Mouse (Mus musculus): Measurements from ENCODE around the gene Bcar3. TPM values are rescaled to one million over a fixed set of nuclear protein-coding genes. Genes with fewer than 3 reads are reported as not detected.

Bcar3 gene
- polyA plus RNA-seq, 1 experiment from 2014 or later = 16.9 TPM

- ATAC-seq (ENCODE audit: low read depth) = no peak
- H3K9me3 ChIP-seq (ENCODE audit: control insufficient read depth, low read length) = no peaks in the 10 kb centered on the region
- no peaks in the 10 kb centered on the region for H3K36me3 ChIP-seq (ENCODE audit: control insufficient read depth, insufficient read depth, low read length)
- 55% methylated on average over 11 of the region's 11 CpGs for WGBS
- H3K27me3 ChIP-seq (ENCODE audit: control insufficient read depth, insufficient read depth, low read depth, low read length) = no peaks in the 10 kb centered on the region
- H3K4me1 ChIP-seq (replicated peaks; ENCODE audit: control insufficient read depth, insufficient read depth, low read length) = peaks cover 37% of the 10 kb centered on the region
- H3K27ac ChIP-seq (ENCODE audit: low read length) = peak overlapping the region; percentile 56
- no peak overlapping the region for H3K4me3 ChIP-seq (ENCODE audit: low read length)
- H3K4me2 ChIP-seq (ENCODE audit: low read depth, low read length) = no peak overlapping the region
- no peak overlapping the region for H3K9ac ChIP-seq (ENCODE audit: low read length)
These were observed 179.6 kb downstream of the Bcar3 start for GRCm38 (mm10) chr3:122473523-122474034.

- Histone ChIP-seq H3K4me3 (ENCODE audit: low read length) (no peak overlapping the region), H3K9ac (ENCODE audit: low read length) (no peak overlapping the region), H3K9me3 (ENCODE audit: control insufficient read depth, low read length) (no peaks in the 10 kb centered on the region), H3K4me1 (replicated peaks; ENCODE audit: control insufficient read depth, insufficient read depth, low read length) (peaks cover 37% of the 10 kb centered on the region), H3K4me2 (ENCODE audit: low read depth, low read length) (no peak overlapping the region), H3K27me3 (ENCODE audit: control insufficient read depth, insufficient read depth, low read depth, low read length) (no peaks in the 10 kb centered on the region), H3K27ac (ENCODE audit: low read length) (peak overlapping the region; percentile 56), H3K36me3 (ENCODE audit: control insufficient read depth, insufficient read depth, low read length) (no peaks in the 10 kb centered on the region)
- 1% methylated on average over 5 of the region's 5 CpGs for WGBS
- ATAC-seq (ENCODE audit: low read depth) = peak; percentile 83
These were observed 180.1 kb downstream of the Bcar3 start for GRCm38 (mm10) chr3:122474067-122474466.

GRCm38 (mm10) chr3:122474796-122475195, 180.9 kb downstream of the Bcar3 start:
- no peak for ATAC-seq (ENCODE audit: low read depth)
- H3K27me3 ChIP-seq (ENCODE audit: control insufficient read depth, insufficient read depth, low read depth, low read length) = no peaks in the 10 kb centered on the region
- no peak overlapping the region for H3K4me2 ChIP-seq (ENCODE audit: low read depth, low read length)
- WGBS = 64% methylated on average over 4 of the region's 4 CpGs
- H3K4me1 ChIP-seq (replicated peaks; ENCODE audit: control insufficient read depth, insufficient read depth, low read length) = peaks cover 34% of the 10 kb centered on the region
- no peak overlapping the region for H3K9ac ChIP-seq (ENCODE audit: low read length)
- H3K4me3 ChIP-seq (ENCODE audit: low read length) = no peak overlapping the region
- H3K9me3 ChIP-seq (ENCODE audit: control insufficient read depth, low read length) = no peaks in the 10 kb centered on the region
- H3K27ac ChIP-seq (ENCODE audit: low read length) = no peak overlapping the region
- H3K36me3 ChIP-seq (ENCODE audit: control insufficient read depth, insufficient read depth, low read length) = no peaks in the 10 kb centered on the region

GRCm38 (mm10) chr3:122475735-122476134, 181.8 kb downstream of the Bcar3 start:
- Histone ChIP-seq H3K27me3 (ENCODE audit: control insufficient read depth, insufficient read depth, low read depth, low read length) (no peaks in the 10 kb centered on the region), H3K27ac (ENCODE audit: low read length) (no peak overlapping the region), H3K4me1 (replicated peaks; ENCODE audit: control insufficient read depth, insufficient read depth, low read length) (peaks cover 38% of the 10 kb centered on the region), H3K9ac (ENCODE audit: low read length) (no peak overlapping the region), H3K4me3 (ENCODE audit: low read length) (no peak overlapping the region), H3K4me2 (ENCODE audit: low read depth, low read length) (no peak overlapping the region), H3K36me3 (ENCODE audit: control insufficient read depth, insufficient read depth, low read length) (no peaks in the 10 kb centered on the region), H3K9me3 (ENCODE audit: control insufficient read depth, low read length) (no peaks in the 10 kb centered on the region)
- no peak for ATAC-seq (ENCODE audit: low read depth)
- 40% methylated on average over 1 of the region's 1 CpGs for WGBS

GRCm38 (mm10) chr3:122476656-122477055, 182.7 kb downstream of the Bcar3 start:
- Histone ChIP-seq H3K36me3 (ENCODE audit: control insufficient read depth, insufficient read depth, low read length) (no peaks in the 10 kb centered on the region), H3K27ac (ENCODE audit: low read length) (no peak overlapping the region), H3K4me1 (replicated peaks; ENCODE audit: control insufficient read depth, insufficient read depth, low read length) (peaks cover 34% of the 10 kb centered on the region), H3K27me3 (ENCODE audit: control insufficient read depth, insufficient read depth, low read depth, low read length) (no peaks in the 10 kb centered on the region), H3K9me3 (ENCODE audit: control insufficient read depth, low read length) (no peaks in the 10 kb centered on the region), H3K9ac (ENCODE audit: low read length) (no peak overlapping the region), H3K4me2 (ENCODE audit: low read depth, low read length) (no peak overlapping the region), H3K4me3 (ENCODE audit: low read length) (no peak overlapping the region)
- 55% methylated on average over 3 of the region's 3 CpGs for WGBS
- no peak for ATAC-seq (ENCODE audit: low read depth)

- no peak for ATAC-seq (ENCODE audit: low read depth)
- H3K4me2 ChIP-seq (ENCODE audit: low read depth, low read length) = no peak overlapping the region
- no peak overlapping the region for H3K4me3 ChIP-seq (ENCODE audit: low read length)
- no peak overlapping the region for H3K9ac ChIP-seq (ENCODE audit: low read length)
- no peaks in the 10 kb centered on the region for H3K9me3 ChIP-seq (ENCODE audit: control insufficient read depth, low read length)
- H3K27ac ChIP-seq (ENCODE audit: low read length) = no peak overlapping the region
- 57% methylated on average over 8 of the region's 8 CpGs for WGBS
- no peaks in the 10 kb centered on the region for H3K27me3 ChIP-seq (ENCODE audit: control insufficient read depth, insufficient read depth, low read depth, low read length)
- no peaks in the 10 kb centered on the region for H3K36me3 ChIP-seq (ENCODE audit: control insufficient read depth, insufficient read depth, low read length)
- peaks cover 38% of the 10 kb centered on the region for H3K4me1 ChIP-seq (replicated peaks; ENCODE audit: control insufficient read depth, insufficient read depth, low read length)
These were observed 183.6 kb downstream of the Bcar3 start for GRCm38 (mm10) chr3:122477541-122477940.

- Histone ChIP-seq H3K4me2 (ENCODE audit: low read depth, low read length) (no peak overlapping the region), H3K36me3 (ENCODE audit: control insufficient read depth, insufficient read depth, low read length) (no peaks in the 10 kb centered on the region), H3K9ac (ENCODE audit: low read length) (no peak overlapping the region), H3K27me3 (ENCODE audit: control insufficient read depth, insufficient read depth, low read depth, low read length) (no peaks in the 10 kb centered on the region), H3K4me1 (replicated peaks; ENCODE audit: control insufficient read depth, insufficient read depth, low read length) (peaks cover 47% of the 10 kb centered on the region), H3K4me3 (ENCODE audit: low read length) (no peak overlapping the region), H3K9me3 (ENCODE audit: control insufficient read depth, low read length) (no peaks in the 10 kb centered on the region), H3K27ac (ENCODE audit: low read length) (no peak overlapping the region)
- WGBS = 96% methylated on average over 3 of the region's 3 CpGs
- no peak for ATAC-seq (ENCODE audit: low read depth)
These were observed 184.8 kb downstream of the Bcar3 start for GRCm38 (mm10) chr3:122478735-122479134.

- ATAC-seq (ENCODE audit: low read depth) = peak; percentile 29
- no peaks in the 10 kb centered on the region for H3K36me3 ChIP-seq (ENCODE audit: control insufficient read depth, insufficient read depth, low read length)
- H3K27ac ChIP-seq (ENCODE audit: low read length) = no peak overlapping the region
- 39% methylated on average over 8 of the region's 8 CpGs for WGBS
- H3K27me3 ChIP-seq (ENCODE audit: control insufficient read depth, insufficient read depth, low read depth, low read length) = no peaks in the 10 kb centered on the region
- H3K4me1 ChIP-seq (replicated peaks; ENCODE audit: control insufficient read depth, insufficient read depth, low read length) = peaks cover 39% of the 10 kb centered on the region
- H3K4me2 ChIP-seq (ENCODE audit: low read depth, low read length) = no peak overlapping the region
- H3K9ac ChIP-seq (ENCODE audit: low read length) = no peak overlapping the region
- no peak overlapping the region for H3K4me3 ChIP-seq (ENCODE audit: low read length)
- H3K9me3 ChIP-seq (ENCODE audit: control insufficient read depth, low read length) = no peaks in the 10 kb centered on the region
These were observed 186.2 kb downstream of the Bcar3 start for GRCm38 (mm10) chr3:122480065-122480675.

GRCm38 (mm10) chr3:122480986-122481385, 187.1 kb downstream of the Bcar3 start:
- WGBS = 78% methylated on average over 5 of the region's 5 CpGs
- no peak for ATAC-seq (ENCODE audit: low read depth)
- H3K36me3 ChIP-seq (ENCODE audit: control insufficient read depth, insufficient read depth, low read length) = no peaks in the 10 kb centered on the region
- H3K4me1 ChIP-seq (replicated peaks; ENCODE audit: control insufficient read depth, insufficient read depth, low read length) = peaks cover 36% of the 10 kb centered on the region
- H3K9ac ChIP-seq (ENCODE audit: low read length) = no peak overlapping the region
- no peaks in the 10 kb centered on the region for H3K9me3 ChIP-seq (ENCODE audit: control insufficient read depth, low read length)
- no peak overlapping the region for H3K4me3 ChIP-seq (ENCODE audit: low read length)
- H3K27me3 ChIP-seq (ENCODE audit: control insufficient read depth, insufficient read depth, low read depth, low read length) = no peaks in the 10 kb centered on the region
- H3K4me2 ChIP-seq (ENCODE audit: low read depth, low read length) = no peak overlapping the region
- H3K27ac ChIP-seq (ENCODE audit: low read length) = no peak overlapping the region
